Mouse (Mus musculus) forebrain, embryonic 11.5 days (tissue): Measurements from ENCODE around the gene Whrn. TPM values are rescaled to one million over a fixed set of nuclear protein-coding genes. Genes with fewer than 3 reads are reported as not detected.
A peak's percentile ranks its signal among the peaks of the same experiment; 100 is the strongest.

Experiments
- ATAC-seq: fragments of 200-750 bp; cut with Nextera tagmentation; replicated peaks from 2 replicates; pipeline ENCODE4 v1.8.0; 2017; ENCODE audit warnings: moderate TSS enrichment; ENCODE audit not compliant: low FRiP score
- DNase-seq: peaks from one replicate; pipeline ENCODE4 v3.0.0-alpha.2; 2017; ENCODE audit warnings: low spot score
- H3K27ac ChIP-seq: fragments of 300-500 bp; sonication (generic); 2 replicates; pipeline ENCODE4 v1.5.1; 2014; ENCODE audit warnings: low read depth, low read length
- H3K27me3 ChIP-seq: fragments of 300-500 bp; sonication (generic); 2 replicates; pipeline ENCODE4 v1.6.1; 2014; ENCODE audit warnings: mild to moderate bottlenecking, low read length, mixed read lengths; ENCODE audit not compliant: control insufficient read depth, insufficient read depth
- H3K36me3 ChIP-seq: fragments of 300-500 bp; sonication (generic); 2 replicates; pipeline ENCODE4 v1.6.1; 2014; ENCODE audit warnings: mild to moderate bottlenecking, low read length, moderate library complexity, mixed read lengths; ENCODE audit not compliant: control insufficient read depth, insufficient read depth
- H3K4me1 ChIP-seq: fragments of 300-500 bp; sonication (generic); replicated peaks from 2 replicates; pipeline ENCODE4 v1.6.1; 2014; ENCODE audit warnings: low read length, mixed read lengths; ENCODE audit not compliant: control insufficient read depth, insufficient read depth
- H3K4me2 ChIP-seq: fragments of 300-500 bp; sonication (generic); 2 replicates; pipeline ENCODE4 v1.6.1; 2014; ENCODE audit warnings: low read depth, mild to moderate bottlenecking, low read length, moderate library complexity, mixed read lengths; ENCODE audit not compliant: severe bottlenecking
- H3K4me3 ChIP-seq: fragments of 300-500 bp; sonication (generic); 2 replicates; pipeline ENCODE4 v1.5.1; 2014; ENCODE audit warnings: low read depth, low read length
- H3K9ac ChIP-seq: fragments of 300-500 bp; sonication (generic); 2 replicates; pipeline ENCODE4 v1.6.1; 2014; ENCODE audit warnings: low read length
- H3K9me3 ChIP-seq: fragments of 300-500 bp; sonication (generic); 2 replicates; pipeline ENCODE4 v1.6.1; 2016; ENCODE audit warnings: low read length, mixed read lengths; ENCODE audit not compliant: control insufficient read depth
- WGBS: fragments of 180-500 bp; shearing (Covaris S2); extraction: QIAGEN DNeasy Blood & Tissue Kit; methylation state at CpG from one replicate; pipeline ENCODE4 v1.1.7; 2014; 5-methylcytosine and 5-hydroxymethylcytosine counted together
- polyA plus RNA-seq: library from polyadenylated mRNA; unstranded; fragments of >200 nt; fragmentation: Nextera tagmentation; extraction: Ambion mirVana; gene quantifications from 2 replicates; pipeline ENCODE4 v1.2.1, GENCODE M21; 2014

Whrn gene
- polyA plus RNA-seq, 1 experiment from 2014 or later, result 11.0 TPM

DNA sequence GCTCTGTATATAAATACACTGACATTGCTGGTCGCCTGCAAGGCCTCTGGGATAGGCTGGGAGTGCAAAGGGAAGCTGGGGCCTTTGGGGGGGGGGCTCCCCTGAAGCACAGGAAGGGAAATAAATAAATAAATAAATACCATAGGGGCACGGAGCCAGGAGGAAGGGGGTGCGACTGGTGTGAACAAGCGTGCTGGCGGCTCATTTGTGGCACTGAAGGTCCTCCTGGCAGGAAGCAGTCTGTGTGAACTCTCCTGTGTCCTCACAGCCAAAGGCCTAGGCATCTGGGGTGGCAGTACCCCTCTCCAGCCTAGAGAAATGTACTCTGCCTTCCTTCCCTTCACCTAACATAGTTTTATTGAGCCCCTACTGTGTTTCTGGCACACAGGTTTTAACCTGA is 80.8 kb downstream of the Whrn start:
- no peaks in the 10 kb centered on the region for H3K27me3 ChIP-seq
- H3K9me3 ChIP-seq, result no peaks in the 10 kb centered on the region
- ATAC-seq (no peak), DNase-seq (no peak)
- WGBS, result 84% methylated on average over 5 of the region's 5 CpGs
- H3K4me2 ChIP-seq, result no peak overlapping the region
- no peak overlapping the region for H3K27ac ChIP-seq
- peaks cover 4% of the 10 kb centered on the region; the same call in 1 of the 2 replicates for H3K4me1 ChIP-seq
- no peaks in the 10 kb centered on the region for H3K36me3 ChIP-seq
- H3K9ac ChIP-seq, result no peak overlapping the region
- no peak overlapping the region for H3K4me3 ChIP-seq

DNA sequence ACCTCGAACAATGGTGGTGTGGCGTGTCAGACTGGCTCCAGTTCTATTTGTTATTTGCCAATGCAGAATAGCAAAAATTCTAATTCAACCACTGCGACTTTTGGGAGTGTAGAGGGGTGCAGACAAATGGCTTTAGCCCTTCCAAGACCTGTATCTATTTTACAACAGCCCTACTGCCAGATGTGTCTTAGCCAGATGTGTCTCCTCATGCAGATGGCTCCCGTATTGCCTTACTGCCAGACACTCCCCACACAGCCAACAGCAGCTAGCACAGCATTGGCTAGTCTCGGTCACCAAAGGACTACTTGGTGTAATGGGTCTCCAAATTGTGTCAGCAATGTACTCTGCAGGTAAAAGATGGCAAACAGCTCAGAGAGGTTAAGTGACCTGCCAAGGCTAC is 84.6 kb downstream of the Whrn start:
- Histone ChIP-seq H3K9me3 (no peaks in the 10 kb centered on the region), H3K27ac (no peak overlapping the region), H3K4me2 (no peak overlapping the region), H3K9ac (no peak overlapping the region; the same call in 1 of the 2 replicates), H3K36me3 (no peaks in the 10 kb centered on the region), H3K4me1 (peaks cover 14% of the 10 kb centered on the region), H3K27me3 (no peaks in the 10 kb centered on the region), H3K4me3 (no peak overlapping the region)
- DNase-seq (peak; percentile 49), ATAC-seq (no peak)
- WGBS, result 66% methylated on average over 5 of the region's 5 CpGs

GRCm38 (mm10) chr4:63410583-63410934 is 85.2 kb downstream of the Whrn start:
- WGBS, result 0% methylated on average over 19 of the region's 19 CpGs

DNA sequence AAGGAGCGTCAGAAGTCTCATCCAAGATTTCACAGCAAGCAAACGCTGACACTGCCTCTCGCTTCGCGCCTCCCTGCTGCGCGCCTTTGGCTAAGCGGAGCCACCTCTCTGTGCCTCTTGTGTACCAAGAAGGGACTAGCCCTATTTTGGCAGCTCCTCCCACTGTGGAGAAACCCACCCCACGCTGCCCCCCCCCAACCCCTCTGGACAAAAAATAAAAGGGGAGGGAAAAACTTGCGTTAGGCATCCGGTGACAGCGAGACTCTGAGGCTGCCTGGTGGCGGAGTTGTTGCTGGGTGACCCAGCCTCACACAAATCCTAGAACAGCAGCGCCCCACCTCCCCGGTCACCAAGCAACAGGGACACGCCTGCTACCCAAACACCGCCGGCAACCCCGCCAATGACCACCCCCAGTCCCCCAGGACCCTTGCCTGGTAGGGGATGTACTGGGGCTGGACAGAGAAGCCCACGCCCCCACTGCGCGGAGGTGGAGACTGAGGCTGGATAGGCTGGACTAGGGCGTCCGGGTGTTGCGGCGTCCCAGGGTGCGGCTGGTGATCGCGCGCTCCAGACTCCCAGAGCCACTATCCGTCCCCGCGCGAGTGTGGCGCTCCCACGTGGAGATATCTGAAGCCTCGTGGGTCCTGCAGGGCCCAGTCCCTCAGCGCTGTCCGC is 85.7 kb downstream of the Whrn start:
- Histone ChIP-seq H3K4me2 (peak overlapping the region; percentile 85), H3K36me3 (no peaks in the 10 kb centered on the region), H3K9me3 (no peaks in the 10 kb centered on the region), H3K27ac (0 out of 2 replicates have a peak overlapping the region, but pooled peaks have one; percentile 31), H3K4me3 (peak overlapping the region; percentile 61), H3K9ac (peak overlapping the region; percentile 68), H3K27me3 (no peaks in the 10 kb centered on the region), H3K4me1 (peaks cover 14% of the 10 kb centered on the region)
- peak; percentile 89 for DNase-seq
- under 1% methylated on average over 31 of the region's 39 CpGs for WGBS
- ATAC-seq, result peak; percentile 82

More at GRCm38 (mm10) chr4:63410583-63410934, 85.2 kb downstream of the Whrn start:
- peak; percentile 91 for ATAC-seq
- Histone ChIP-seq H3K27me3 (no peaks in the 10 kb centered on the region), H3K36me3 (no peaks in the 10 kb centered on the region), H3K4me3 (peak overlapping the region; percentile 61), H3K27ac (0 out of 2 replicates have a peak overlapping the region, but pooled peaks have one; percentile 31), H3K4me2 (peak overlapping the region; percentile 85), H3K9ac (peak overlapping the region; percentile 68), H3K4me1 (peaks cover 14% of the 10 kb centered on the region), H3K9me3 (no peaks in the 10 kb centered on the region)
- peak; percentile 97 for DNase-seq

DNA sequence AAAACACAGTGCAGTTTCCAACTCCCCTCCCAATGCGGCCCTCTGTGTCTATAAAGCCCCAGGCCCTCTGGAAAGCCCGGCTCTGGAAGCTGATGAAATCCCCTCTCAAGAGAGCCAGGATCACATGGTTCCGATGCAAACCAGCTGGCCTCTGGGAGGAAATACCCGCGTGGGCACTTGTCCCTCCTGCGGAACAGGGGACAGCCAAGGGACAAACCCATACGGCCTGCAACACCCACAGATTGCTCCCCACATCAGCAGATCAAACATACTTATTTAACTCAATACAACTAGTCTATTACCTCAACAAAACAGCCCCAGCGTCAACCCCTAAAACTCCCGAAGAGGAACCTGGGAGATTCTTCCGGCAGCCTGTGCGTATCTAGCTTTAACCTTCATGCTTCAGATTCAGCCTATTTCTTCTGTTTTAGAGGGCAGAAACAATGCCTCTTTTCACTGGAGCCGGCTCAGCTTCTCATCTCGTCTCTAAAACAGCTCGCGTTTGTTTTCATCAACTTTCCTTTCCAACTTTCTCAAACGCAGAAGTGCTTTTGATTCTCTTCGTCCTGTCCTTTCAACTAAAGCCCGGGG is 86.4 kb downstream of the Whrn start:
- DNase-seq, result peak; percentile 59
- no peaks in the 10 kb centered on the region for H3K9me3 ChIP-seq
- H3K4me3 ChIP-seq, result peak overlapping the region; percentile 61
- H3K9ac ChIP-seq, result peak overlapping the region; percentile 68
- 1% methylated on average over 18 of the region's 18 CpGs for WGBS
- peak overlapping the region; percentile 85 for H3K4me2 ChIP-seq
- H3K27me3 ChIP-seq, result no peaks in the 10 kb centered on the region
- ATAC-seq, result no peak
- H3K4me1 ChIP-seq, result peaks cover 15% of the 10 kb centered on the region
- H3K27ac ChIP-seq, result no peak overlapping the region
- no peaks in the 10 kb centered on the region for H3K36me3 ChIP-seq

DNA sequence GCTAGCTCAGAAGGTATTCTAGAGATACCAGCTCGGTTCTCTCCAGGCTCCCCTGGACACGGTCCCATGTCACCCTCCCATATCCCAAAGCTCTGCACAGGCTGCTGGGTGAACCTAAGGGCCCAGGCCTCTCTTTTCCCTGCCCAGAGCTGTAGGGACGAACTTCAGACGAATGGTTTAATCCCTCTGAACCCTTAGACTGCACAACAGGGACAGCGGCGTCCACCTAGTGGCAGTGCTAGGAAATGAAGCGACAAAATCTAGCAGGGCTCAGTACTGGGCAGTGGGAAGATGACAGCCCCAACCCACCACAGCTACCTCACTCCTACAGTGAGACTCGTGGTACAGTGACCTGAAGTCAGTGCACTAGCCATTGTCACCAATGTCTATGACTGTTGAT is 87.1 kb downstream of the Whrn start:
- Histone ChIP-seq H3K27ac (no peak overlapping the region), H3K4me2 (peak overlapping the region; percentile 85), H3K9me3 (no peaks in the 10 kb centered on the region), H3K4me1 (peaks cover 16% of the 10 kb centered on the region), H3K4me3 (peak overlapping the region; percentile 61), H3K9ac (no peak overlapping the region; the same call in 1 of the 2 replicates), H3K27me3 (no peaks in the 10 kb centered on the region), H3K36me3 (no peaks in the 10 kb centered on the region)
- ATAC-seq, result peak; percentile 62
- WGBS, result 11% methylated on average over 8 of the region's 8 CpGs
- peak; percentile 82 for DNase-seq

GRCm38 (mm10) chr4:63408247-63408646 is 87.5 kb downstream of the Whrn start:
- peak overlapping the region; percentile 61; the same call in 1 of the 2 replicates for H3K4me3 ChIP-seq
- H3K4me2 ChIP-seq, result peak overlapping the region; percentile 85; the same call in 1 of the 2 replicates
- H3K36me3 ChIP-seq, result no peaks in the 10 kb centered on the region
- H3K27ac ChIP-seq, result no peak overlapping the region
- 66% methylated on average over 7 of the region's 7 CpGs for WGBS
- no peaks in the 10 kb centered on the region for H3K9me3 ChIP-seq
- DNase-seq (no peak), ATAC-seq (no peak)
- H3K4me1 ChIP-seq, result peaks cover 19% of the 10 kb centered on the region
- H3K27me3 ChIP-seq, result no peaks in the 10 kb centered on the region
- no peak overlapping the region; the same call in 1 of the 2 replicates for H3K9ac ChIP-seq

GRCm38 (mm10) chr4:63405683-63406082 is 90.1 kb downstream of the Whrn start:
- H3K4me1 ChIP-seq, result peaks cover 22% of the 10 kb centered on the region

More at GRCm38 (mm10) chr4:63405683-63406082, 90.1 kb downstream of the Whrn start:
- no peak overlapping the region for H3K9ac ChIP-seq
- H3K27me3 ChIP-seq, result no peaks in the 10 kb centered on the region
- no peaks in the 10 kb centered on the region for H3K36me3 ChIP-seq
- WGBS, result 63% methylated on average over 4 of the region's 4 CpGs
- H3K9me3 ChIP-seq, result no peaks in the 10 kb centered on the region
- ATAC-seq (no peak), DNase-seq (no peak)
- H3K4me2 ChIP-seq, result no peak overlapping the region
- H3K4me3 ChIP-seq, result no peak overlapping the region
- no peak overlapping the region; the same call in 1 of the 2 replicates for H3K27ac ChIP-seq
